Mouse (Mus musculus) CD4-positive helper T cell, adult 2 months (primary cell): Measurements from ENCODE around the gene Nhlrc4.

Source experiments
- DNase-seq: peaks from one replicate; pipeline ENCODE4 v3.0.0-alpha.2; 2012; ENCODE audit warnings: low read depth, missing footprints, low spot score

Gene Nhlrc4

DNA sequence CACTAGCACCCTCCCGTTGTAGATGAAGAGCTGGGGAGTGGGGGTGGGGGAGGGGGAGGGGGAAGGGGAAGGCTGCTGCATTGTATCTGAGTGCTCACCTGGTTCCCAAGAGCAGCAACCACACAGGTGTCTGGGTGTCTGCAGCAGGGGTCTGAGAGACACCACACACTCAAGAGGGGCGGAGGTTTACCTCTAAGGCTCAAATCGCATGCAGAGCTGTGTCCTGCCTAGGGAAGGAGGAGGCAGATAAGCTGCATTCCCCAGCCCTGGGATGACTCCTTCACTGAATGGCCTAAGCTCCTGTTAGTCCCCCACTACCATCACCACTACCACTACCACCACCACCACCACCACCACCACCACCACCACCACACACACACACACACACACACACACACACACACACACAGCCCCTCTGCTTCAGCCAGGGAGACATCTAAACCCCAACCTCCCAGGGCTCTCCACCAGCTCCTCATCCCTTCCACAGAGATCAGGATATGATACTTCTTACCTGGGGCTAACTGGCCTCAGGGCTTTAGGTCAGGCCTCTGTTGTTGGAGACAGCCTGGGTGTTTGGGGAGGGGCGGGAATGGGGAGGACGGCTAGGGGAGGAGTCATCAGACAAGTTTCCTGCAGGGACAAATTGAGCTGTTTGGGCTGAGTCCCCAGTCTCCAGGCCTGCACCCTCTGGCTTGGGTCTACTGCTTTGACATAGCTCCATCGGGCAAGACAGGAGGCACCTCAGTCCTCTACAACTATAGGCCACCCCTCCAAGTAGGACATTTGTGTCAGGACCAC, at the start of gene Nhlrc4, which contains the start of gene Pigq:
Nhlrc4 (minus strand) TSS at position 596 of the 798 bp plus-strand sequence.
Pigq (minus strand) TSS at position 571 of the 798 bp plus-strand sequence.
- DNase-seq: no peak

DNA sequence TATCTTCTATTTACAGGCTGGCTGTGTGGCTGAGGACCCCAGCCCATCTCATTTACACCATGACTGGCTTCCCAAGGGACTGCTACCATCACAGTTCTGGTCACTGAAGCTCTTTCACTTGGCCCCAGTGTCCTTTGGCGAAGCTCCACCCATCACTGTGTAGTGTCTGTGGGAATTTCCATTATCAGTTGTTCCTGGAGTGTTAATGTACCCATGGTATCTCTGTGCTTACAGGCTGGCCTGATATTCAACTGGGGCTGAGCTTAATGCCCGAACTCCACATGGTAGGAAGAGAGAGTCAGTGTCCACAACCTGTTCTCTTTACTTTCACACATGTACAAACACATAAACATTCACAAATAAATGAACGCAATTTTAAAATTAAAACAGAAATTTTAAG, 48.7 kb upstream of the Nhlrc4 start:
- DNase-seq: no peak

DNA sequence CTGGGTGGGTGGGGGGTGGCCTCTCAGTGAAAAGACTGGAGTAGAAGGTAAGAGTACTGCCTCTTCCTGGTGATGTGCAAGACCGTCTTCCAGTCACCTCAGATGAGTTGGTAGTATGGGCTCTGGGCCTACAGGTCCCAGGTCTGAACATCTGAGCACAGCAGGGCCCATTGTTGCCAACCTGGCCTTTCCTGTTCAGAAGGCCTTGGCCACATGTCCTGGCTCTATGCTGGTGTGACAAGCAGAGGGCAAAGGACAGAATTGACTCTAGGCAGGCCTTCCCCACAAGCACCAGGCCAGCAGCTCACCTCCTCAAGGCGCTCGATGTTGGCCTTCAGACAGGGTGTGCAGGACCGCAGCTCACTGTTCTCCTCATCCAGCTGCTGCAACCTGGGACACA, 47.5 kb upstream of the Nhlrc4 start:
- no peak for DNase-seq

- DNase-seq: no peak
These were observed 45.6 kb upstream of the Nhlrc4 start for GRCm38 (mm10) chr17:25990331-25990730.

- DNase-seq: peak; percentile 93
These were observed 40.8 kb upstream of the Nhlrc4 start, which contains the start of gene Capn15 for GRCm38 (mm10) chr17:25985306-25986294. Gene Capn15 (minus strand): TSS chr17:25985796.

DNA sequence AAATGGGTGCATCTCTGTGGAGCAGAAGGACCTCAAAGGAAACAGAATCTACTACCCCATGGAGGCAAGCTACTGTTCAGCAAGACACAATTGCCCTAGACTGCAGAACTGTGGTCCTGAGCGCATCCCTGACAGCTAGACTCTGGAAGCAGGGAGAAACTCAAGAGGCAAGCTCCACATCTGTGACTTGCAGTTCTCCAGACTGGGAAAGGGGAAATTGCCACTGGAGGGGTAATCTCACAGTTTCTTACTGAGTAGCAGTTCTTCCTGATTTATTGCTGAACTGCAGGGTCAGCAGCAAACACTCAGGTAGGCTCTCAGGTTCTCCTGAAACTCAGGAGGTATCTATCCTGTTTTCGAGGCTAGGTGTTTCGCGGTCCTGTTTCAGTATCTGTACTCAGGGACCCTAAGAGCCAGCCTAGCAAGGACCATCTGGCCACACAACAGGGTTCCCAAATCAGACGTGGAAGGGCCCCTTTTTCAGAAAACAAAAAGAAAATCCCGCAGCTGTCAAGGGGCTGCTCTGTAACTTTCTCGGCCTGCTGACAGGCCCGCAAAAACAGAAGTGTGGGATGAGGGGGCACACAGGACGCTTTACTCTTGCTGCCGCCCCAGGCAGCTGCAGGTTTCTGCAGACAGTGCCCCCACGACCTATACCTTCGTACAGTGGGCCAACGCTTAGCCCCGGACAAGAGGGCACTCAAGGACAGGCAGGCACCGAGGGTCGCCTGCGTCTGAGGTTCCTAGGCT, 40.0 kb upstream of the Nhlrc4 start:
- DNase-seq: no peak

GRCm38 (mm10) chr17:25984066-25984465, 39.3 kb upstream of the Nhlrc4 start:
- no peak for DNase-seq

- DNase-seq: no peak
These were observed 38.2 kb upstream of the Nhlrc4 start for GRCm38 (mm10) chr17:25982913-25983312.

DNA sequence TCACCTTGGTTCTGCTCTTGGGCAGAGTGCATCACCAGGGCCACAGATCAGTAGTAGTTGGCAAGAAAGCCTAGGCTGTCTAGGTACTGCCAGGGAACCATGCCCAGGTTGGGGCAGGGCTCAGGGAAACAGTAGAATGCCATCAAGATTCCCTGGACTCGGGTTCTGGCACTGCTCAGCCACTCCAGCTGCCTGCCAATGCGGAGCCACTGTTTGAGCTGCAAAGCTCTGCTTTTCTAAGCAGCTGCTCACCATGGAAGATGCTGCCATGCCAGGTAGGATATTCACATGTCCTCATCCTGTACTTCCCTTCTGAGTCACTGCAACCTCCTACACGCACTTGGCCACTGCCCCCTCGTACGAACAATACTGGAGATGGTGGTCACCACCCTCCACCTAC, 36.1 kb upstream of the Nhlrc4 start:
- no peak for DNase-seq

DNA sequence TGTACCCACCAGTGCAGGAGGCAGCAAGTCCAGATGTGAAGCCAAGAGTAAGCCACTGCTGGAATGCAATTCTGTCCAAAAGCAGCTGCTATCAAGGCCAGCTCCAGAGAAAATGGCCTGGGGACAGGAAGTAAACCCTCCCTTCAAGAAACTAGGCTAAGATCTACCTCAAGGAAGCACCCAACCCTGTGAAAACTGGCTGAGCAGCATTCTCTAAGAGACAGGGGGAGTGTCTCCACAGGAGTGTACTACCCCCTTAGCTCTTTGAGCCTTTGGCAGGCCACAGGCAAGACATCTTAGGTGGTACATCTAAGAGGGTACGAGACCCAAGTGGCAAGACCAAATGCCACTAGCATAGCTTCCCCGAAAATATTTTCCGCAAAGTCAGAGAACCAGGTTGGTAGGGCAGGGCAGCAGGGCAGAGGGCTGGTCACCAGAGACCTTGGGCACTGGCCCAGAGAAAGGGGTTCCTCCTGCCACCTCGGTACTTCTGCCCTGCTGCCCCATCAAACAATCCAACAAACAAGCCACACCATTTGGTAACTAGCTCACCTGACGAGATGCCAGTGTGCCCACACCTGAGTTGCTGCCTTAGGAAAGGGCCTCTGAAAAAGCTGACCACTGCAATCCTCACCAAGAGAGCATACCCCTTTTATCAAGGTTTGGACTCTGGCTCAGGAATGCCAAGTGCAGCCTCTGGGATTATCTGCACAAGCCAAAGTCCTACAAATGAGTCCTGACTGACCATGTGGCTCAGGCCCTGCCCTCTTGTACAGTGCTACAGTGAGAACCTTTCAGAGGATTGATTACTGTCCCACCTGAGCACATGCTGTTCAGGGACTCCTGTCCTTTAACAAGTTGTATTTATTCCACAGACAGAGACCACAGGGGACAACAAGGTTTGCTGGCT, 35.3 kb upstream of the Nhlrc4 start:
- DNase-seq: no peak

DNA sequence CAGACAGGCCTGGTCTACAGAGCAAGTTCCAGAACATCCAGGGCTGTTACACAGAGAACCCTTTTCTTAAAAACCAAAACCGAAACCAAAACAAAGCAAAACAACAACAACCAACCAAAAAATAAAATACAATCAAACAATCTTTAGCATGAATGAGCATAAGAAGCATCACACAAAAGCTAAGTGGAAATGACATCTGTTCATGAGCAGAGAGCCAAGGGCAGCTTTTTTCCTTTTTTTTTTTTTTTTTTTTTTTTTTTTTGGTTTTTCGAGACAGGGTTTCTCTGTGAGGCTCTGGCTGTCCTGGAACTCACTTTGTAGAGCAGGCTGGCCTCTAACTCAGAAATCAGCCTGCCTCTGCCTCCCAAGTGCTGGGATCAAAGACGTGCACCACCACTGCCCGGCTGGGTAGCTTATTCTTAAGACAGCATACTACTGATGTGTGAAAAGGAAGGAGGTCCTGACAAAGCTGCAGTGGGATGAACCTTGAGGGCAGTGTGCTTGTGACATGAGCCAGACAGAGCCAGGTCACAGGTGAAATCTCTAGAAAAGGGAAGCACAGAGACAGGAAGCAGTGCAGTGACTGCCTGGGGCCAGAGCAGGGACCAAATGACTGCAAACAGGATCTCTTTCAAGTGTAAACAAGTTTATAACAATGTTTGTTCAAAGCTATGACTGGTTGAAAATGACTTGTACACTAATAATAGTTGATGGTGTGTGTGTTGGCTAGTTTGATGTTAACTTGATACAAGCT, 26.4 kb upstream of the Nhlrc4 start:
- peak; percentile 35 for DNase-seq

DNA sequence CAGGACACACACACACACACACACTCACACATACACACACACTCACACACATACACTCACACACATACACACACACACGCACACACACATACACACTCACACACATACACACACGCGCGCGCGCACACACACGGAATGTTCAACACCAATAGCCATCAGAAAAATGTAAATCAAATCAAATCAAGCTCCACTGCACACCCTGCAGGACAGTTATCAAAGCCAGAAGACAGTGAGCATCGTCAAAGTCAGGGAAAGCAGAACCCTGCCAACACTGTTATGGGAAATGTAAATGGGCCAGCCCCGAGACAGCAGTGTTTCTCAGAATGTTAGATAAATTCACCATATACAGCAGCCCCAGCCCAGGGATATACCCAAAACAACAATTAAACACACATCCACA, 25.7 kb upstream of the Nhlrc4 start:
- DNase-seq: peak; percentile 43

DNA sequence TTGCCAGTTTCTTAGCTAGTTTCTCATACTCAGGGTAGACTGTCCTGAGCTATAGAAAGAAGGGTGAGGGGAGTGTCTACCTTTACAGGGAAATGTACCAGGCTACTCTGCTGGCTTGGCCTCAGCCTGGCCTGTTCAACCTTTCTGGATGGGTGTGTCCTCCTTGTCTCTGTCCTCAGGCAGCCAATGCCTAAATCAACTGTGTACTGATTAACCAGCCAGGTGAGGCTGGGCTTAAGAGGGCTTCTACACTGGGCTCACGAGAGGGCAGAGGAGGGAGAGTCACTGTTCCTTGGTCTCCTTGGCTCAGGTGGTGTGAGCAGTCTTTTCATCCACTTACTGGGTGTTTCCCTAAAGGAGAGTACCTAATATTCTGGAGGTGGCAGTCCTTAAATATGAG, 23.4 kb upstream of the Nhlrc4 start:
- DNase-seq: no peak

DNA sequence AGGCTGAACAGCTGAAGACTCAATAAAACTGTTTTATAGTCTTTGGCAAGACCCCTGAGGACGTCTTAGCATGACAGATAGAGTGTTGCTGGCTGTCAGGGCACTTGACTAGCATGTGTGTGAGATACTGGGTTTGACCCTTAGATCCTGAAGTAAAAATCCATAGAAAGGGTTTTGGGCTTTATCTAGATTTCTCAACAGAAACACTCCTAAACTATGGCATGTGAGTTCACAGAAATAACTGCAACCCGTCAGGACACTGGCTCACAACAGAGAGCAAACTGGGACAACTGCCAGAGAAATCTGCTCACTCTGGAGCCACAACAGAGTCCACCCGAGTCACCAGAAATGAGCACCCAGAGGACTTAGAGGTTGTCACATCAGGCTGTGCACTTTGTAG, 22.9 kb upstream of the Nhlrc4 start:
- no peak for DNase-seq

- no peak for DNase-seq
These were observed 19.5 kb upstream of the Nhlrc4 start for GRCm38 (mm10) chr17:25964271-25964670.

- DNase-seq: no peak
These were observed 17.7 kb upstream of the Nhlrc4 start for GRCm38 (mm10) chr17:25962413-25962905.

GRCm38 (mm10) chr17:25961566-25961965, 16.8 kb upstream of the Nhlrc4 start:
- no peak for DNase-seq

- DNase-seq: no peak
These were observed 15.1 kb upstream of the Nhlrc4 start for GRCm38 (mm10) chr17:25959630-25960467.
